Mouse (Mus musculus): ENCODE data around the gene Utp15. TPM values are rescaled to one million over a fixed set of nuclear protein-coding genes. Genes with fewer than 3 reads are reported as not detected.

The Utp15 gene
- polyA plus RNA-seq, 1 experiment from 2014 or later, result 39.6 TPM

- no peak overlapping the region for H3K9ac ChIP-seq (ENCODE audit: low read length)
- H3K4me3 ChIP-seq (ENCODE audit: low read depth, low read length), result no peak overlapping the region
- DNase-seq (ENCODE audit: low spot score) (peak; percentile 88), ATAC-seq (replicated peaks; ENCODE audit: low FRiP score, low TSS enrichment, low read depth) (no peak)
- H3K27ac ChIP-seq (ENCODE audit: low read depth), result no peak overlapping the region
- no peaks in the 10 kb centered on the region for H3K4me1 ChIP-seq (replicated peaks; ENCODE audit: control insufficient read depth, insufficient read depth, low read length)
- H3K36me3 ChIP-seq (ENCODE audit: control insufficient read depth, insufficient read depth, low read length), result no peaks in the 10 kb centered on the region
- no peak overlapping the region for H3K4me2 ChIP-seq (ENCODE audit: low read length)
- H3K9me3 ChIP-seq (ENCODE audit: control insufficient read depth, low read length), result no peaks in the 10 kb centered on the region
- WGBS, result 18% methylated on average over 12 of the region's 12 CpGs
- no peaks in the 10 kb centered on the region for H3K27me3 ChIP-seq (replicated peaks; ENCODE audit: control insufficient read depth, insufficient read depth, low read length)
Measured at GRCm38 (mm10) chr13:98239978-98240641, 22.7 kb downstream of the Utp15 start.

GRCm38 (mm10) chr13:98235451-98235850 lies 27.4 kb downstream of the Utp15 start:
- no peak overlapping the region for H3K27ac ChIP-seq (ENCODE audit: low read depth)
- H3K9ac ChIP-seq (ENCODE audit: low read length), result no peak overlapping the region
- no peaks in the 10 kb centered on the region for H3K4me1 ChIP-seq (replicated peaks; ENCODE audit: control insufficient read depth, insufficient read depth, low read length)
- H3K4me3 ChIP-seq (ENCODE audit: low read depth, low read length), result no peak overlapping the region
- WGBS, result 53% methylated on average over 6 of the region's 6 CpGs
- H3K27me3 ChIP-seq (replicated peaks; ENCODE audit: control insufficient read depth, insufficient read depth, low read length), result no peaks in the 10 kb centered on the region
- DNase-seq (ENCODE audit: low spot score) (no peak), ATAC-seq (replicated peaks; ENCODE audit: low FRiP score, low TSS enrichment, low read depth) (no peak)
- H3K9me3 ChIP-seq (ENCODE audit: control insufficient read depth, low read length), result no peaks in the 10 kb centered on the region
- H3K36me3 ChIP-seq (ENCODE audit: control insufficient read depth, insufficient read depth, low read length), result no peaks in the 10 kb centered on the region
- no peak overlapping the region for H3K4me2 ChIP-seq (ENCODE audit: low read length)

GRCm38 (mm10) chr13:98230511-98230910 lies 32.3 kb downstream of the Utp15 start:
- 94% methylated on average over 1 of the region's 1 CpGs for WGBS
- H3K36me3 ChIP-seq (ENCODE audit: control insufficient read depth, insufficient read depth, low read length), result no peaks in the 10 kb centered on the region
- H3K27ac ChIP-seq (ENCODE audit: low read depth), result no peak overlapping the region
- H3K9me3 ChIP-seq (ENCODE audit: control insufficient read depth, low read length), result no peaks in the 10 kb centered on the region
- no peaks in the 10 kb centered on the region for H3K27me3 ChIP-seq (replicated peaks; ENCODE audit: control insufficient read depth, insufficient read depth, low read length)
- DNase-seq (ENCODE audit: low spot score) (no peak), ATAC-seq (replicated peaks; ENCODE audit: low FRiP score, low TSS enrichment, low read depth) (no peak)
- H3K4me3 ChIP-seq (ENCODE audit: low read depth, low read length), result no peak overlapping the region
- no peak overlapping the region for H3K4me2 ChIP-seq (ENCODE audit: low read length)
- no peaks in the 10 kb centered on the region for H3K4me1 ChIP-seq (replicated peaks; ENCODE audit: control insufficient read depth, insufficient read depth, low read length)
- no peak overlapping the region for H3K9ac ChIP-seq (ENCODE audit: low read length)

- Histone ChIP-seq H3K27ac (ENCODE audit: low read depth) (no peak overlapping the region), H3K4me3 (ENCODE audit: low read depth, low read length) (no peak overlapping the region), H3K36me3 (ENCODE audit: control insufficient read depth, insufficient read depth, low read length) (no peaks in the 10 kb centered on the region), H3K9ac (ENCODE audit: low read length) (no peak overlapping the region), H3K4me1 (replicated peaks; ENCODE audit: control insufficient read depth, insufficient read depth, low read length) (no peaks in the 10 kb centered on the region), H3K9me3 (ENCODE audit: control insufficient read depth, low read length) (no peaks in the 10 kb centered on the region), H3K4me2 (ENCODE audit: low read length) (no peak overlapping the region), H3K27me3 (replicated peaks; ENCODE audit: control insufficient read depth, insufficient read depth, low read length) (no peaks in the 10 kb centered on the region)
- DNase-seq (ENCODE audit: low spot score), result no peak
- no peak for ATAC-seq (replicated peaks; ENCODE audit: low FRiP score, low TSS enrichment, low read depth)
- WGBS, result 67% methylated on average over 2 of the region's 2 CpGs
Measured at GRCm38 (mm10) chr13:98226225-98226624, 36.6 kb downstream of the Utp15 start.

GRCm38 (mm10) chr13:98222848-98223247 lies 40.0 kb downstream of the Utp15 start:
- ATAC-seq (replicated peaks; ENCODE audit: low FRiP score, low TSS enrichment, low read depth) (0 out of 2 replicates have a peak, but pooled peaks have one; percentile 40), DNase-seq (ENCODE audit: low spot score) (peak; percentile 65)
- Histone ChIP-seq H3K4me3 (ENCODE audit: low read depth, low read length) (no peak overlapping the region), H3K4me2 (ENCODE audit: low read length) (no peak overlapping the region), H3K27me3 (replicated peaks; ENCODE audit: control insufficient read depth, insufficient read depth, low read length) (no peaks in the 10 kb centered on the region), H3K9me3 (ENCODE audit: control insufficient read depth, low read length) (no peaks in the 10 kb centered on the region), H3K27ac (ENCODE audit: low read depth) (no peak overlapping the region), H3K9ac (ENCODE audit: low read length) (no peak overlapping the region), H3K4me1 (replicated peaks; ENCODE audit: control insufficient read depth, insufficient read depth, low read length) (no peaks in the 10 kb centered on the region), H3K36me3 (ENCODE audit: control insufficient read depth, insufficient read depth, low read length) (no peaks in the 10 kb centered on the region)
- WGBS, result 34% methylated on average over 12 of the region's 12 CpGs

- WGBS, result 87% methylated on average over 7 of the region's 7 CpGs
- no peaks in the 10 kb centered on the region for H3K9me3 ChIP-seq (ENCODE audit: control insufficient read depth, low read length)
- H3K27ac ChIP-seq (ENCODE audit: low read depth), result no peak overlapping the region
- no peak overlapping the region for H3K4me3 ChIP-seq (ENCODE audit: low read depth, low read length)
- H3K27me3 ChIP-seq (replicated peaks; ENCODE audit: control insufficient read depth, insufficient read depth, low read length), result peaks cover 4% of the 10 kb centered on the region; the same call in 1 of the 2 replicates
- H3K36me3 ChIP-seq (ENCODE audit: control insufficient read depth, insufficient read depth, low read length), result no peaks in the 10 kb centered on the region
- H3K4me1 ChIP-seq (replicated peaks; ENCODE audit: control insufficient read depth, insufficient read depth, low read length), result no peaks in the 10 kb centered on the region; the same call in 1 of the 2 replicates
- DNase-seq (ENCODE audit: low spot score) (no peak), ATAC-seq (replicated peaks; ENCODE audit: low FRiP score, low TSS enrichment, low read depth) (no peak)
- H3K9ac ChIP-seq (ENCODE audit: low read length), result no peak overlapping the region
- H3K4me2 ChIP-seq (ENCODE audit: low read length), result no peak overlapping the region
Measured at GRCm38 (mm10) chr13:98210137-98210536, 52.7 kb downstream of the Utp15 start.

- Histone ChIP-seq H3K4me3 (ENCODE audit: low read depth, low read length) (no peak overlapping the region), H3K36me3 (ENCODE audit: control insufficient read depth, insufficient read depth, low read length) (no peaks in the 10 kb centered on the region), H3K27me3 (replicated peaks; ENCODE audit: control insufficient read depth, insufficient read depth, low read length) (peaks cover 4% of the 10 kb centered on the region; the same call in 1 of the 2 replicates), H3K9me3 (ENCODE audit: control insufficient read depth, low read length) (no peaks in the 10 kb centered on the region), H3K4me2 (ENCODE audit: low read length) (no peak overlapping the region), H3K27ac (ENCODE audit: low read depth) (no peak overlapping the region), H3K4me1 (replicated peaks; ENCODE audit: control insufficient read depth, insufficient read depth, low read length) (peaks cover 5% of the 10 kb centered on the region; the same call in 1 of the 2 replicates), H3K9ac (ENCODE audit: low read length) (no peak overlapping the region)
- WGBS, result 39% methylated on average over 9 of the region's 9 CpGs
- ATAC-seq (replicated peaks; ENCODE audit: low FRiP score, low TSS enrichment, low read depth) (no peak), DNase-seq (ENCODE audit: low spot score) (peak; percentile 56)
Measured at GRCm38 (mm10) chr13:98208842-98209241, 54.0 kb downstream of the Utp15 start.

GRCm38 (mm10) chr13:98206546-98206870 lies 56.3 kb downstream of the Utp15 start:
- Histone ChIP-seq H3K4me3 (ENCODE audit: low read depth, low read length) (peak overlapping the region; percentile 56), H3K27me3 (replicated peaks; ENCODE audit: control insufficient read depth, insufficient read depth, low read length) (peaks cover 4% of the 10 kb centered on the region; the same call in 1 of the 2 replicates), H3K4me1 (replicated peaks; ENCODE audit: control insufficient read depth, insufficient read depth, low read length) (peaks cover 5% of the 10 kb centered on the region; the same call in 1 of the 2 replicates), H3K9me3 (ENCODE audit: control insufficient read depth, low read length) (no peaks in the 10 kb centered on the region), H3K4me2 (ENCODE audit: low read length) (peak overlapping the region; percentile 99), H3K36me3 (ENCODE audit: control insufficient read depth, insufficient read depth, low read length) (no peaks in the 10 kb centered on the region), H3K9ac (ENCODE audit: low read length) (peak overlapping the region; percentile 48), H3K27ac (ENCODE audit: low read depth) (peak overlapping the region; percentile 71; the same call in 1 of the 2 replicates)
- WGBS, result 3% methylated on average over 13 of the region's 13 CpGs
- no peak for DNase-seq (ENCODE audit: low spot score)
- no peak; the same call in 1 of the 2 replicates for ATAC-seq (replicated peaks; ENCODE audit: low FRiP score, low TSS enrichment, low read depth)

Data from intestine, embryonic 14.5 days (tissue).